Mouse (Mus musculus) induced T-regulatory cell, adult 2 months (primary cell): ENCODE measurements around the gene Ubr1.
"Not testable (repeated sequence)": the region's sequence is repeated elsewhere in the genome, so short reads cannot be mapped to it uniquely, and the experiment has no call there.

ENCODE experiments used
- DNase-seq: peaks from one replicate; pipeline ENCODE4 v3.0.0-alpha.2; 2012; ENCODE audit warnings: low read depth

Ubr1 gene

DNA sequence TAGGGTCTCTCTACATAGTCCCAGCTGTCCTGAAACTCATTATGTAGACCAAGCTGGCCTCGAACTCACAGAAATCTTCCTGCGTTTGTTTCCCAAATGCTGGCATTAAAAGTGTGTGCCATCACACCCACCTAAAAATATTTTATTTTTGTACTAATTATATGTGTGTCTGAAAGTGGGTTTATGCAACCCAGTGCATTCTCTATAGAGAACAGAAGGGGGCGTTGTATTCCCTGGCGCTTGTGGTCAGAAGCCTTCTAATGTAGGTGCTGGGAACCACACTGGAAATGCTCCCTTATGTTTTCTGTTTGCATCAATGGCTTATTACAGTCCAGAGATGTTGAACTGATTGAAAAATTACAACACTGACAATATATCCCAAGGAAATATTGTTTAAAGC, 5.8 kb upstream of the Ubr1 start:
- DNase-seq, result peak; percentile 67

DNA sequence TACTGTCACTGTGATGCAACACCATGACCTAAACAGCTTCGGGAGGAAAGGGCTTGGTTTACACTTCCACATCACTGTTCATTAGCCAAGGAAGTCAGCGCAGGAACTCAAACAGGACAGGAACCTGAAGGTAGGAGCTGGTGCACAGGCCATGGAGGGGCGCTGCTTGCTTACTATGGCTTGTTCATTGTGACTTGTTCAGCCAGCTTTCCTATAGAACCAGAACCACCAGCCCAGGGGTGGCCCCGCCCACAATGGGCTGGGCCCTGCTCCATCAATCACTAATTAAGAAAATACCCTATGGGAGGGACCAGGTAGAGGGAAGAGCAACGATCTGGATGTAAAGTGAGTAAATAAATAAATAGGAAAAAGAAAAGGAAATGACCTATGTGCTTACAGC, 2.4 kb upstream of the Ubr1 start:
- DNase-seq, result peak; percentile 27

DNA sequence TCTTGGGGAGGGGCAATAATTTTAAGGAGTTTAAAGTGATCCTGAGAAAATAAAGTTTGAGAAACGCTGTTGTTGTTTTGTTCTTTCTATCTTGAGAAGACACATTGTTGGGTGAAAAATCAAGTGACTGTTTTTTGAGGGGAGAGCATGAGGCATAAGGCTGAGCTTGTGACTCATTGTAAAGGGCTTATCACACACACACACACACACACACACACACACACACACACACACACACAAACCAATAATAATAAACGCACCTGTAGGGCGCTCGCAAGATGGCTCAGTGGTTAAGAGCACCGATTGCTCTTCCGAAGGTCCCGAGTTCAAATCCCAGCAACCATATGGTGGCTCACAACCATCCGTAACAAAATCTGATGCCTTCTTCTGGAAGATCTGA, 1.7 kb upstream of the Ubr1 start:
- DNase-seq, result not testable (repeated sequence)

DNA sequence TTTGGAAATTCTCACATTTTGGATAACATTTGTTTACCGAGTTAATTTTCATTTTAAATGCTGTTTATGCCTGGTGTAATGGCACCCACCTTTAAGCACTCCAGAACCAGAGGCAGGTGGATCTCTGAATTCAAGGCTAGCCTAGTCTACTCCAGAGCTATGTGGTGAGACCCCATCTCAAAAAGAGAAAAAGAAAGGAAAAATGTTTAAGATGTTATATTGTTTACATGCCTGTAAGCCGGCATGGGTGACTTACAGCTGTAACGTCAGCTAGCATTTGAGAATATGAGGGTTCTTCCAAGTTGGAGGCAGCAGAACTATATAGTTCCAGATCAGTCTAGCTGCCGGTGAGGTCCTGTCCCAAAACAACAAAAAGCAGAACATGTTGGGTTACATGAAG, 1.3 kb upstream of the Ubr1 start:
- peak; percentile 16 for DNase-seq

DNA sequence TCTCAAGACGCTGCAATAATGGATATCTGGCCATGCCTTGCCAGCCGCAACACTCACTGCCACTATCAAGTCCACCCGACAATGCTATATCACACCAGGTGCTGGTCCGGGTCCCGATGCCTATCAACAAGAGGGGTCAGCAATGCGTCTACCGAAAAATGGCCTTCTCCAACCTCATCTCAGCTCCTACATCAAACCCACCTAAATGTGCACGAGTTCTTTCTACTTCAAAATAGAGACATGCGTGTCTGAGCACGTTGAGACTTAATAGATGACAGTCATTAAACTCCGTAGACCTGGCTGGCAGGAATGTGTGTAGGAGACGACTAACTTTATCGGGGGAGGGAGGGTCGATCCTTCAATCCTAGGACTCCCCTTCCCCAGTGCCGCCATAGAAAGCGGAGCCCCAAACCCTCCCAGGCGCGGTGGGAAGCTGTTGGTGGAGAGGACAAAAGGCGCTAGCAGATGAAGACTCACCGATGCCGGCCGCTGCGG, 423 bp downstream of the Ubr1 start:
- no peak for DNase-seq

DNA sequence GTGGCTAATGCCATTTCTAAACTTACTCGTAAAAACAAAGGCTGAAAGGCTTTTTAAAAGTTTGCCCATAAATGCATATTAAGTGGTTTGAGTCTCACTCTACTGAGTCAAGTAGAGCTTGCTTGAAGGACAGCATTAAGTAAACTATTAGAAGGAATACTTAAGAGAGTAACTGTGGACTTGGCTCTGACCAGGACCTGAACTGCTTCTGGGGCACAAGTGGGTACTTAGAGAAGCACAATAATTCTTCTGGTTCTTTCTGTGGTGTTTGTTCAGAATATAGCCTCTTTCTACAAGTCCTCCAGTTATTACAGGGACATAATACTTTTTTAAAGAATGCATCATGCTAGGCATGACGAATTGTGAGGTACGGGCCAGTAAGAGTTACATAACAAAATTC, 5.0 kb downstream of the Ubr1 start:
- DNase-seq, result no peak

DNA sequence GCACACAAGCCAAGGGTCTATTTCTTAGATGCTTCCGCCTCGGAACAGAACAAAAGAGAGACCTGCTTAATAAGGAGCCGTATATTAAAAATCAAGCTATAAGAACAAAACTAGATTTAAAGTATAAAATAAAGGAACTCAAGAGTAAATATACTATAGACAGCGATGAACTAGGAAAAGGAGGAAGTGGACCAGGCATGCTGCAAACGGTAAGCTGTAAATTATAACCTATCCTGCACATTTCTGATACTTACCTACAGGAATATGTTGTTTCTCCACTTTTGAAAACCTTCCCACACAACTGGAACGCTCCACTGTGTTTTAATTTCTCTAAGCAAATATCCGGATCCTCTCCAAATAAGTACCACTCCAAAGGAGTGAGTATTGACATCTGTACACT, 7.4 kb downstream of the Ubr1 start:
- no peak for DNase-seq

DNA sequence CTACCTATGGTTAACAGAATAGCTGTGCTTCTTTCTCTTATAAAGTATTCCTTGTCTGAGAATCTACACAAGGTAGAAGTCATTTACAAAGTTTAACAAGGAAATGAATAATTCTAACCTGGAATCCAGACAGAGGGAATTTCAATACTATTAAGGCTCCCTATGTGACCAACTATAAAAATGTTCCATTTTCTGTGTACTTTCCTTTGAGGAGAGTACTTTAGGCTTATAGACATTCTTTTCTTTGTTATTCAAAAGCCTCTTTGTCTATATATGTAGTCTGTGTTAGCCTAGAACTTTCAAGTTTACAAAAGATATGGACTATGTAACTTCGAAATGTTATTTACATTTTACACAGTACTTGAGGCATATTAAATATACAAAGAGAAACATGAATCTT, 10.3 kb downstream of the Ubr1 start:
- no peak for DNase-seq

DNA sequence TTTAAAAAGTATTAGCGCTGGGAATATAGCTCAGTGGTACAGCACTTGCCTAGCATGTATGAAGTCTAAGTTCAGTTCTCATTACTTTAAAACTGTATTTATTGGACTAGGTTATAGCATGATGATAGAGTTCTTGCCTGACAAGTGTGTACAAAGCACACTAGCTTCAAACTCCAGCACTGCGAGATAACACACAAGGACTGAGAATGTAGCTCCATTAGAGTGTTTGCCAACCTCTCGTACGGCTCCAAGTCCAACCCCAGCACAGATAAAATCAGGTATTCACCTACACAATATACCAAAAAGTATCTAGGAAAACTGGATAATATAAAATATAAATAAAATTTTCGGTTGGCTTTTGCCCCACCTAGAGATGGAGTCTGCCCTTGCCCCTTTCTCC, 10.7 kb downstream of the Ubr1 start:
- DNase-seq, result no peak

DNA sequence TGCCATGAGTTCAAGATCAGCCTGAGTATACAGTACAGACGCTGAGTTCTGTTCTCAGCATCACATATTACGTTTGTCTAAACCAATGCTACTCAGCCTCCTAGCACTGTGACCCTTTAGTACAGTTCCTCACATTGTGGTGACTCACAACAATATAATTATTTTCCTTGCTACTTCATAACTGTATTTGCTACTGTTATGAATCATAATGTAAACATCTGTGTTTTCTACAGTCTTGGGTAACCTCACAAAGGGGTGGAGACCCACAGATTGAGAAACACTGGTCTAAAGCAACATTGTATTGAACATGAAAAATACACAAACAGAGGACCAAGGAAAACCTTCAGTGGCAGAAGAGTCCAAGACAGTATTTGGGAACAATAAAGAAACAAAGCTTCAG, 11.2 kb downstream of the Ubr1 start:
- DNase-seq, result no peak

DNA sequence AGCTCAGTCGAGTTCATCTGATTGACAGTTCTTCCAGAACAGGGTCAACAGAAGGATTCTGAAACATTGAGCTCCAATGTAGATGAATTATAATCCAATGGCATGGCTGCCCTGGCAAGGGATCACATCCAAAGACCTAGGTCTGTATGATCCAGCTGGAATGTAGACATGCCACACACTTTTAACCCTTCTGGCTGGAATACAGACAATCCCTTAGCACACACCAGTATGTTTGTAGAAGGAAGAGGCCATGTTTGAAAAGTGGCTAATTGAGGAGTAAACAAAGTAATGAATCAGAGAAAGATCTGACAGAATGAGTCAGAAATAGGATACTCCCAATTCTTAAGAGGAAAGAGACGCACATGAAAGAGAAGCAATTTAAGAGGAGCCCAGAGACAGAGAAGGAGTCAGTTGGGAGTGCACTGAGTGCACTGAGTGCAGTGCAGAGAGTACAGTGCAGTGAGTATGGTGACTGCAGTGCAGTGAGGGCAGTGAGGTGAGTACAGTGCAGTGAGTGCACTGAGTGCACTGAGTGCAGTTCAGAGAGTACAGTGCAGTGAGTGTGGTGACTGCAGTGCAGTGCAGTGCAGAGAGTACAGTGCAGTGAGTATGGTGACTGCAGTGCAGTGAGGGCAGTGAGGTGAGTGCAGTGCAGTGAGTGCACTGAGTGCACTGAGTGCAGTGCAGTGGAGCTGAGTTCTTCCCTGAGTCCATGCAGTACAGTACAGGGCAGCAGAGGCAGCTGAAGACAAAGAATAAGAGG, 18.2 kb downstream of the Ubr1 start:
- DNase-seq, result no peak

DNA sequence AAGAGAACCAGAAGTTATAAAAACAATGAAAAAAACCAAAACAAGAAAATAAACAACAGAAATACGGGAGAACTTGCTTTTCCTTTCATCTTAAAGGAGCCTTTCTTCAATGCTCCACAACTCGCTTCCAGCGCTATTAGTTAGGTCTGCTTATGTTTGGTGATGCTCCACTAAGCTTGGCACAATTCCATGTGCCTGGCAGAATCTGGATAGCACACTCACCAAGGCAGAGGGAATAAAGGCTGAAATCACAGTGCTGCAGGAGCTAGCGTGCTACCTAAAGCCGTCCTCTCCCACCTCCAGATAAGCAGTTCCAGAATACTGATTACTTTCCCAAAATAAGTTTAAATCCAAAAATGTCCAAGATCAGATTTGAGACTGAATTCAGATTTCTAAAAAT, 19.3 kb downstream of the Ubr1 start:
- DNase-seq, result no peak

DNA sequence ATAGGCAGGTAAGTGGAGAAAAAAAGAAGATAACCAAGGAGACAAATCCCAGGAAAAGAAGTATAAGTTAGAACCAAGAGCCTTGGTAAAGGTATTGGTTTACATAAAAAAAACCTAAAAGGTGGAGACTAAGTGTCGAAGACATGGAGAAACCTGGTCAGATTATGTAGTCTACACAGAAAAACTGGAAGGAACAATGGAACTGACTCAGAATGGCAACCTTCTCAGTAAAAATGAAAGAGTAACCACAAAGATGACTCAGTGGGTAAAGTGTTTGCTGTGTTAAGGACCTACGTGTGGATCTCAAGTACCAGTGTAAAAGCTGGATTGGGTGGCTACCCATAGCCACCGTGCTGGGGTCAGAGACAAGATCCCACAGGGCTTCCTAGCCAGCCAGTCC, 37.5 kb downstream of the Ubr1 start:
- DNase-seq, result peak; percentile 15

DNA sequence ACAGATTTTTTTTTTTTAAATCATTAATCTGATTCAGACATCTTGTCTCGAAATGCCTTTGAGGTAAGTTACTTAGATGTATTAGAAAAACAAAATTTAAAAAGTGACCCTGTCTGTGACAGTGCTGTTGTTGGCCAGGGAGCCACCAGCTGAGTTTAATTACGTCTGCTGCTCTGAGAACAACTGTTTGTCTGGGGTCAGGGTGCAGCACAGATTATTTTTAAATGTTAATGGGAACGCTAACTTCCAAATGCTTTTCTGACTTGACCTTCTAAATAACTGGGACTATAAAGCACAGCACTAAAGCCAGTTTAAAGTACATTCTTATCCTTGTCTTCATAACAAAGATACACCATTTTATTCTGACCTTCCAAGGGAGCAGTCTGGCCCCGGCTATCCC, 61.0 kb downstream of the Ubr1 start:
- no peak for DNase-seq

DNA sequence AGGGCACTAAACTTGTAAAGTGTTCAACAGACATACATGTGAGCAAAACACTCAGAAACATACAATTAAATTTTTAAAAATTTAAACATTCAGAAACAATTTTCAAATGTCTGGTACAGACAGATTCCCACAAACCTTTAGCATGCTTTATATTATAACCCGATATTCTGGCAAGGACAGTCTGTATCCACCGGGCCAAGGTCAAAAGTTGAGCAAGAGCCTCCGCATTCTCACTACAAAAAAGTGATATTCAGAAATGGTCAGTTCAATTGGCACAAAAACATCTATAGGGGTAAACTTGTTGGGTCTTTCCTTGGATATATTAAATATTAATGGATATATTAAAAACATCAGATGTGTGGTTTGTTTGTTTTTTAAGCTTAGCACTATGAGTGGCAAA, 74.2 kb downstream of the Ubr1 start:
- DNase-seq, result no peak

DNA sequence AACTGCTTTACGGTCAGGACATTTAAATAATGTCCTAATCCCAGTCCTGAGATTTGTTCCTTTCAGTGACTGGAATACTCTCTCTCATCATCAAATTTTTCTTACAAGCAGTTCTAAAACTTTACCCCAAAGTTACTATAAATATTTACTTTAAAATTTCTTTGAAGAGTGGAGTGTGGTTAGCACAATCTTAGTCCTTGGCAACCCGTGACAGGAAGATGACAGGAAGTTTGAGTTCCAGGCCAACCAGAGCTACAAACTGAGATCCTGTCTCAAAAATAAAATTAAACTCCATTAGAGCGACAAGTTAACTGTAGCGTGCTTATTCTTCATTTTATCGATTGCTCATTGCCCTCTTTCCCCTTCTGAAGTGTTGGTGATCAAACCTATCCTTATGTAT, 82.9 kb downstream of the Ubr1 start:
- DNase-seq, result peak; percentile 36

DNA sequence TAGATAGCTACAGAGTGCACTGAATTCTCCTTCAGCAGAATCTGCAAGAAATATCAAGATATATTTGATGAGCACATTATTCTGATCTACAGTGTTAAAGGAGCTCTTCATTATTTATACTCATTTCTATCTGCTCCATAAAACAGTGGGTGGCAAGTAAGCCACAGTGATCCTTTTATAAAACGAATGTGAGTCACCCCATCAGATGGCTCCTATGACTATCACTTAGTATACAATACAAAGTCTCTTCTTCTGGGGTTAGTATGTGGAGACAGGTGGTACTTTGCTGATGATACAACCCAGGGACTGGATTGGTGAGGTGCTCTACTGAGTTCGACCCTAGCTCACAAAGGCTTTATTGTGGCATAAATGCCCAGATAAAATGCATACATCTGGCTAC, 97.3 kb downstream of the Ubr1 start:
- DNase-seq, result no peak

DNA sequence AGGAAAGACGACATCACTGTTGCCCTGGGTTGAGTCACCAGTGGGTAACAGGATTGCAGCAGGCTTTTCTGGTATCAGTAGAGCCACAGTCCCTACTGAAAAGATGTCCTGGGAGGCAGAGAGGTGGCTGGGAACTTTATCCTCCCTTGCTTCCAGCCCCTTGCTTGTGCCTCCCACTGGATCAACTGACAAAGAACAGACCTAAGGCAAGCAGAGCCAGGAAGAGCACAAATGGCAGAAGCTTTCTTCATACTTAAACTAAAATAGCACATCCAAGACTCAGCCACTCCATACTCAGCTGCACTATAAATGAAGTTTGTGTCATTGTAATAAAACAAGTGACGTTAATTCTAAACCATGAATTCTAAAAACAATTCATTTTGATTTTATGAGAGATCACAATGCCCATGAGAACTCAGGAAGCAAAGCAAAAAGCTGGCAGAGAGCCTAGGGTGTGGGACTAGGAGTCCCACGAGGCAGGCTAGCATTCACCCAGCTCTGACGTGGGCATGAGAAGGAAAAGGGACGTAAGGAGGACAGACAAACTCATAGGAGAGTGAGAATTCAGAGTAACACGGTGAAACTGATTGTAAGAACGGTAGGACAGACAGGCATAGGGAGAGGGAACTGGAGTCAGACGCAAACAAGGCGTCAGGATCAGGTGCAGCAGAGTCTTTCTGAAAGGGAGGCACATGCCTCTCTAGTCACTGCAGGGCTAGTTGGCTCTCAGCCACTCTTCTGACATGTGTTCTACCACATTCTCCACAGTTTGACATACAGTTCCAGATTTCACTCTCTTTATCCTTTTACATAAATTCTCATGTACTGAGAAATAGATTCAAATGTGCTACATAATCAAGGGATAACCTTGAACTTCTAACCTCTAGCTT, 98.8 kb downstream of the Ubr1 start:
- DNase-seq, result no peak

DNA sequence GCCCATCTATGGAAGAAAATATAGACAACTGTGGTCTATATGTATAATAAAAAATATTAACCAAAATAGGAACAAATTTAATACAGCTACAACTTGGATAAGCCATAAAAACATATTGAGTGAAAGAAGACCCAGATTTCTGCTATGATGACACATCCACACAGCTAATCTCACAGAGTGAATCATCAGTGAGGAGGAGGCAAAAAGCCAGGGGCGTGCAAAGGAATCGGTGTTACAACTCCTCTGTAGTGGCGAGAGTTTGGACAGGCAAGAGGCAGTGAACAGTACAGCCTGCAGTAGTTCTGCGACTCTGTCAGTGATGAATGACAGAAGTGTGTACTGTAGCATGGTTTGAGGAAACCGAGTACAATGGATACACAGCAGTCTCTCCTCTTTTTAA, 103.2 kb downstream of the Ubr1 start:
- DNase-seq, result no peak

DNA sequence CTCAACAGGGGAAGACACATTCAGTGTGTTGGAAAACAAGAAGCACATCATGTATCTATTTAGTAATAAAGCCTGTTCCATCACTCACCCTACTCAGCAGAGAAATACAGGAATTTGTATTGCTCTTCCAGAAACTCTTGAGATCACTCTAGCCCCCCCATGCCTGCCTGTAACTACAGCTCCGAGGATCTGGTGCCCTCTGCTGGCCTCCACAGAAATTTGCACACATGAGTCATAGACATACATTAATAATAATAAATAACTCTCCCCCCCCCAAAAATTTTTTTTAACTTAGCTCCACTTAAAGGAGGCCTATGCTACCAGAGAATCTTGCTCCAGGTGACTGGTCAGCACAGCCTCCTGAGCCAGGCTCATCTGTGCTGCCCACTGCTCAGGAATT, 104.0 kb downstream of the Ubr1 start:
- DNase-seq, result peak; percentile 66

DNA sequence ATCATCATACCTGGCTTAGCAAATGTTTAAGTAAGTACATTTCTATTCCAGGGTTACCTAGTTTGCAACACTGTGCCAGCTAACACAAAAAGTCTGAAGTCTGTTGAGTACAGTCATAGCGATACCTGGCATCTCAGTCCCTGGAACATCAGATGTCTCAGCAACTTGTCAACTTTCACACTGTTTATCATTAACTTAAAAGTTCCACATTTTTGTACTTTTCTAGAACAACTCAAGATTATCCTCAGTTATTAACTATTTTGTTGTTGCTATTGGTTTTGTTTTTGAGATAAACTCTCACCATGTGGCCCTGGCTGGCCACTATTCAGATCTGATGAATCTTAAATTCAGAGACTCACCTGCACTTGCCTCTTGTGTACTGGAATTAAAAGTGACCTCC, 107.1 kb downstream of the Ubr1 start:
- no peak for DNase-seq

DNA sequence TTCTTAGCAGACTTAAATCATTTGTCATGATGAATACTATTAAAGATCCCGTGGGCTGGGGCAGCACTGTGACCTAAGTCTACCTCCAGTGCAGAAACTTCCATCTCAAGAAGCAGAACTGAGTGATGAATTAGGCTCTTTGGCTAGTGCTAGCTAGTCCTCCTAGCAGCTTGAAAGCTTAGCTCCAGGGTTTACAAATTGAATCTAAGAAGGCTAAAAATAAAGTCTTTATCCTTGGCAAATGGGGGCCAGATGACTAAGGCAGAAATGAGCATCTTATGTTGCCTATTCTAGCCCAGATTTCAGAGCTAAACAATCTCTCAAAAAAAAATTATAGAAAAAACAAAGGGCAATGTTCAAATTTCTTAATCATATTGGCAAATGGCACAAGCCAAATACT, 109.8 kb downstream of the Ubr1 start:
- no peak for DNase-seq

DNA sequence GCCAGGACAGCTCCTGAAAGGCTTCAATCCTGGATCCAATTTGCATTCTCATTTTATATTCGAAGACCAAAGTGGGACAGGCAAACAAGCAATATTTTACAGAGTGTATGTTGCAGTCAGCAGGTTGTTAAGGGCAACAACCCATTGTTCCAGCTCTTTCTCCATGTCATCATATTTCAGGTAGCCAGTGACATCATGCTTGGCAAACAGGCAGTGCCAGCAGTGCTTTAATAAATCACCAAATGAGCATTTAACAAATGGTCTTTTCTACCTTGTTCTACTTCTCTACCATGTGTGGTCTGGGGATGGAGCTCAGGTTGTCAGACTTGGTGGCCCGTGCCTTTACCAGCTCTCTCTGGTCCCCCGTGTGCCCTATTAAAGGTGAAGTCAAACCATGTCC, 112.4 kb downstream of the Ubr1 start:
- no peak for DNase-seq
